Mouse (Mus musculus) embryo, embryonic 11 days (tissue): ENCODE data around the gene Tob2.

Experiments used
- DNase-seq: peaks from one replicate; pipeline ENCODE4 v3.0.0-alpha.2; 2015

Tob2 gene

DNA sequence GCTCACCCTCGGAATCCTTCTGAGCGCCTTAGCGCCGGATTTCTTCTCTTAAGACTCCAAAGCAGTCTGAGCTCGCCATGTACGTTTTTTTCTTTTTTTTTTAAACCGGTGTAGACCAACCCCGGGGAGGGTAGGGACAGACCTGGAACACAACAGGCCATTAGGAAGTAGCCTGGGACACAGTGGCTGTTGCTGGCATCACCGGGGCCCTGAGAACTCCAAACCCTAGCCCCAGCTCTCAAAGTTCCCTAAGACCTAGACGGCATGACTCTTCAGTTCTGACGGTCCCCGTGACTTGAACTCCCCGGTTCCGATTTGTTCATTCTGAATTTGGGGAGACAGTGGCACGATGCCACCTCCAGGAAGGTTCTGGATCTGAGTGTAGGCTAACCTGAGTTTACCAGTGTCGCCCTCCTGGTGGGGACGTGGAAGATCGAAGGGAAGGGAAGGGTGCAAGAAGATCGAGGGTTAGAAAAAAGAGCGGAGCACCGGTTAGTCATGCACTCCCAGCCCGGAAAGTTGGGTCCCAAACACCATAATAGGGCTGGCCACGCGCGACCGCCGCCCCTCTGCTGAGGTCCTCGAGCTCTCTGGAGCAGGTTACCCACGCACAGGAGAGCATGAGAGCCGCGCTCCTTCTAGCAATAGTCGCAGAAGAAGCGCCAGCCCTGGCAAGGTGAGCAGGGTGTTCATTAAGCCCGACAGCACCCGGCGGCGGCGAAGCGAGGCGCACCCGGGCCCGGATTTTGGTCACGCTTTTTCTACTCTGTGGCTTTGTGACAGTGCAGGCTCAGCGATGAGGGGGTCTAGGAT, at the start of gene Tob2:
Gene Tob2 (minus strand): TSS at position 280 of the 813 bp plus-strand sequence.
- DNase-seq, result peak; percentile 49

DNA sequence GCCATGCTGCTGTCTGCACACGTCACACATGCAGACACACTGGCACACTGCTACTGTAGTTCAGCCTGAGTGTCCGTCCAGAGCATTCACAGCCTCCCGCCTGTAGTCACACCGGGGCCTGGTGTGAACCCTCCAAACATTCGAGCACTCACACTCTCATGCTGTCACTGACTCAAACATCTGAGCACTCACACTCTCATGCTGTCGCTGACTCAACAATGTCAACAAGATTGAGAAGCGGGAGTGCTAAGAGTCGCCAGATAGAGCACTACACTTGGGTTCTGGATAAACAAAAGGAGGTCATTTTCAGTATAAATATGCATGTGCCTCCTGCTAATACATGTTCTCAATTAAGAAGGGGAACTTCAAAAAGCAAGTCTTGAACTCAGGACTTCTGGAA, 49.4 kb upstream of the Tob2 start:
- no peak for DNase-seq

DNA sequence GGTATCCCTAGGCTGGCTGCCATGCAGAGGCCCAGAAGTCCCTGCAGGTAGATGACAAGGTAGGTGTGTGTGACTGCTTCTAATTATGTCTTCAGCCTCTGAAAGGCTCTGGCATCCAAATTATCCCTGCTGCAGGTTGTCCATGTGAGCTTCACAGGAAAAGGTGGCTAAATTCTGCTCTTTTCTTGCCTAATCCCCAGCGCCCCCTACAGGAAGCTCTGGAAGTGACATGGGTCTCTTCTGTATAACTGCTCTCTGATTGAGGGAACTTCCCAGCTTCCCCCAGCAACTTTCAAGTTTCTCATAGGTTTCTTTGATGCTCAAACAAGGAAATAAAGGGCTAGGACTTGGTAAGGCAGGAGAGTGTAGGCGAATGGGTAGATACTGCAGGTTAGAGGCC, 46.3 kb upstream of the Tob2 start:
- peak; percentile 77 for DNase-seq

DNA sequence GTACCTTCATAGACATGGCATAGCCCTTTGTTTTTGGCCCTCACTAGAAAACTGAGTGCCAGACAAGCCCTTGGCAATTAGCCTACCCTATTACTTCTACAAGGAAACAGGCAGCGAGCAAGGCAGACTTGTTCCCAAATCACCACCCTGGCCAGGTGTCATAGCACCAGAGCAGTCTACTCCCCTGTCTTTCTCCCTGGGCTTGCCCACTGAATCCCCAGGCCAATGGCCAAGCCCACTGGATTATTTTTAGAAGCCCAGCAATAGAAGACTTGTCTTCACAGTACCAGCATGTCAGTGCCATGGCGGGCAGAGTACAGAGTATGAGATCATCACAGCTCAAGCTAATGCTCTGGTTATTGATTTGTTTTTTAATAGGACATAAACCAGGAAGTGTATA, 40.2 kb upstream of the Tob2 start:
- DNase-seq, result no peak

DNA sequence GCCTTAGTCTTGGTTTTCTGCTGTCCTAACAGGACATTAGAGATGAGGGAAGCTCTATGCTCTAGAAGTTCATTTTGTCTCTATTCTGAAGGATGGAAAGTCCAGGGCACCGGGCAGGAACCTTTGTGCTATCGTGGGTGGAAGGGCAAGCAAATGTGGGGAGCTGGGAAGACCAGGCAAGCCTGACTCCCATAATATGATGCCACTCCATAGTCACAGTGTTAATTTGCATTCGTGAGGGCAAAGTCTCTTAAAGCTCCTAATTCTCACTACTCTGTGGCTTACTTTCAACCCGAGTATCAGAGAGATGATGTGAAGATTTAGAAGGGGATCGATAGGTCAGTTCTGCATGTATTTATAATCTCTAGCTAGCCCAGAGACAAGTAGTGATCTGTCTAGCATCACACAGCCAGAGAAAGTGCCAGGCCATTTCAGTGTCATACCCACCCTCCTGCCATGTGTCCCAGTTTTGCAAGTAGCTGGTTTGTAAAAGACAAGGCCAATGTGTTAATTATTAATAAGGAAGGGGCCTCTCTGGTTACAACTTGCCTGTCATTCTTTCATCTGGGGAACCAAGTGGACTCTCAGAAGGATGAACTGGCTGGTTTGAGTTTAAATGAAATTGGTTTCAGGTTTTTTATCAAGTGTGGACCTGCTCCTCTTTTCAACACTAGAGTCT, 39.1 kb upstream of the Tob2 start:
- DNase-seq, result no peak

DNA sequence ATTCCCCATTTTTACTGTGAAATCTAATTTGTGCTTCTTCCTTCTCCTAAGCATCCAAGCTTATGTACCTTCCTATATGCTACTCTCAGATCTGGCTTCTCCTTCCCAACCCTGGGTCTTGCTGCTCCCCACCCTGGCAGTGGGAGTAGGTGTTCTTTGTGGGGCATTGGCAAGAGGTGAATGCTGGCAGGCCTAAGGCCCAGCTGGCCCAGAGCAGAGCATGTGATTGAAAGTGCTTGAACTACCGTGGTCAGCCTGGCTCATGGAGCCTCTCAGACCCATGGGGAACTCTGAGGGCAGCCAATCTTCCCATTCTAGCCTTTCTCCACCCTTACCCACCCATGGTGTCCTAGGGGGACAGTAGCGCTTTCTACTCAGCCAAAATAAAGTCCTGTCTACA, 37.8 kb upstream of the Tob2 start:
- DNase-seq, result no peak

DNA sequence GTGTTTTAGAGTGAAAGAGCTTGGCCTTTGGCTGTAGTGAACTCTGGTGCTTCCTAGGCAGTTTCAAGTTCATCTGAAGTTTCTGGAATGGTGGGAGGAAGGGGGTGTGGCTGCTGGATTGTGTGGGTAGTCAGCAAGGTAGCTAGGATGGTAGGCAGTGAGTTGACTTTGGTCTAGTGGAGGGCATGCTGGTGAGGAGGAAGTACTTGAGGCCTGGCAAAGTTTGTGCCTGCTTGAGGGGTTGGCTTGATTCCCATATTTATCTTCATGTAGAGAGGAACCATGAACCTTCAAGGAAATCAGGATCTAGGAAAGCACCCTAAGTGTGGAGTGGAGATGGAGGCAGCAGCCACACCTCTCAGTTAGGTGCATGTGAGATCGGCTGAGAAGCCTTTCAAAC, 35.4 kb upstream of the Tob2 start:
- no peak for DNase-seq

DNA sequence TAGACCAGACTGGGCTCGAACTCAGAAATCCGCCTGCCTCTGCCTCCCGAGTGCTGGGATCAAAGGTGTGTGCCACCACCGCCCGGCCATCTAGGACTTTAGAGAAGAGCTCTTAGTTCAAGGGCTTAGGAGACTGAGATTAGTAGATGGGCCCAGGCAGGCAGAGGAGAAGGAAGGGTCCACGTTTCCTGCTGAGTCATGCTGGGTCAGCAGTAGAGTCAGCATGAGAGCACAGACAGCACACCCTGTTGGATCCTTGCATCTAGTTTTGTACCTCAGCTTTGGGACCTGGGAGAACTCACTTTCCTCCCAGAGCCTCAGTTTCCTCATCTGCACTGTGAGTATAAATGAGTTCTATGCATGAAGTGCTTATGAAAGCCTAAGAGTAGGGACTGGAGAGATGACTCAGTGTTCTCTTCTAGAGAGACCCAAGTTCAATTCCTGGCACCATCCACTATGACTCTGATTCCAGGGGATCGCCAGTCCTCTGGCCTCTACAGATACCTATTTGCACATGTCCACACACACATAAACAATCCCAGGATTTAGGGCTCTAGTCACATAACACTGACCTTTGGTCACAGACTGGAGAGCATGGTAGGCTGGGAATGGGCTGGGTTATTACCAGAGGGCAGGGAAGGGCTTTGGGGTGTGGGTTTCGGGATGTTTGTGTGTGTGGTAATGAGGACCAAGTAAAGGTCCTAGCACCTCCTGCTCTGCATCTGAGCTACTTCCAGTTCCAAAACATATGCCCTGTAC, 33.4 kb upstream of the Tob2 start:
- DNase-seq, result no peak

DNA sequence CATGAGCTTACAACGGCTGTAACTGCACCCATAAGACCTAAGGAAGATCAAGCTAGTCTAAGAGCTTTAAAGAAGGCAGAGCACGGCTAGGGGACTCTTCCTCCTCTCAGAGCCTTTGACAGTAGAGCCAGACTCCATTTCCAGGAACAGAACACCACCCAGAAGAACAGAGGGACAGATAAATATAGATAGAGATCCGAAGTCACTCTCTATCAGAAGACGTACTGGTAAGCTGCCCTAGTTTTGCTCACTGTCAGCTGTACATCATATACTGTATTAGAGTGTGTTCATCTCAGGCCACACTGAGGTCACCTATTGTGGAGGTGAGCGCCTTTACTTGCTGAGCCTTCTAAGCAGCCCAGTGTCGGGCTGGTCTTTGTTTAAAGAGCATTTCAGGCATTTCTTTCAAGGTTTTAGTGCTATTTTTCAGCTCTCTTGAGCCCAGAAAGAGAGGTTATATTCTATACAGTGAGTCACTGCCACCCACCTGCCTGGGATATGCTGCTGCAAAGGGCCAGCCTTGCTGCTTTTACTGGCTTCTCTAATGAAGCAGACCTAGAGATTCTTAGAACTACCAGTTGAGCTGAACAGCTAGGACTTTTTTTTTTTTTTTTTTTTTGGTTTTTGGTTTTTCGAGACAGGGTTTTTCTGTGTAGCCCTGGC, 32.7 kb upstream of the Tob2 start:
- DNase-seq, result no peak

DNA sequence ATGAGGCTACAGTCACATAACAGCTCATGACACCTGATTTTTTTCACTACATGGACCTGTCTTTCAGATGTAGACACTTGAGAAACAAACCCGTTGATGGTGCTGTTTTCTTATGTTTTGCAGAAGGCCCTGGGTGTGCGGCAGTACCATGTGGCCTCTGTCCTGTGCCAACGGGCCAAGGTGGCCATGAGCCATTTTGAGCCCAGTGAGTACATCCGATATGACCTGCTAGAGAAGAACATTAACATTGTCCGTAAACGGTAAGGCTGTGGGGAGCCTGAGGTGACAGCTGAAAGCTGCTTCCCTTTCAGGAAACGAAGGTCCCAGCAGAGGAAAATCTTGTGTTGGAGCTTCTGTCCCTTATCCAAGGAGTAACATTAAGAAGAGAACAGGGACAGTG, 30.6 kb upstream of the Tob2 start:
- no peak for DNase-seq

DNA sequence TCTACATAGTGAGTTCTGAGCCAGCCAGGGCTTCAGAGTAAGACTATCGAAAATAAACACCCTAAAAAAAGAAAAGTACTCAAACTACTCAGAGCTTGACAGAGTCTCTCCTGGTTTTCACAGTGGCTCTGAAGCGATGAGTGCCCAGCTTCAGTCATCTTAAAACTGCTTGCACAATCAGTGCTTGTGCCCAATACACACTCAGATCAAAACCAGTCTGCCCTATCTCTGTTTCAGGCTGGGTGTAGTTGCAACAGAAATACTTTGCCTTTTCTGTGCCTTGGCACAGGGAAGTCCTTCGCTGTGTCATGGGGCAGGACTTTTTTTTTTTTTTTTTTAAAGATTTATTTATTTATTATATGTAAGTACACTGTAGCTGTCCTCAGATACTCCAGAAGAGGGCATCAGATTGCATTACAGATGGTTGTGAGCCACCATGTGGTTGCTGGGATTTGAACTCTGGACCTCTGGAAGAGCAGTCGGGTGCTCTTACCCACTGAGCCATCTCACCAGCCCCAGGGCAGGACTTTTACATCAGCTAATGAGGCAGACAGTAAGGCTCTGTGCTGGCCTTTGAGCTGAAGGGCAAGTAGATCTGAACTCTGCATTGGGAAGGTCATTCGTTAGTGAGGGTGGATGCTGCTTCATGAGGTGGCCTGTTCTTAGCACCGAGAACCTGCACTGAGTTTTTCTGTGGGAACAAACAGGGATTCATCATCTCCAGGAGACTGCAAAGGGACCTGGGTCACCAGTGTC, 28.4 kb upstream of the Tob2 start:
- no peak for DNase-seq

DNA sequence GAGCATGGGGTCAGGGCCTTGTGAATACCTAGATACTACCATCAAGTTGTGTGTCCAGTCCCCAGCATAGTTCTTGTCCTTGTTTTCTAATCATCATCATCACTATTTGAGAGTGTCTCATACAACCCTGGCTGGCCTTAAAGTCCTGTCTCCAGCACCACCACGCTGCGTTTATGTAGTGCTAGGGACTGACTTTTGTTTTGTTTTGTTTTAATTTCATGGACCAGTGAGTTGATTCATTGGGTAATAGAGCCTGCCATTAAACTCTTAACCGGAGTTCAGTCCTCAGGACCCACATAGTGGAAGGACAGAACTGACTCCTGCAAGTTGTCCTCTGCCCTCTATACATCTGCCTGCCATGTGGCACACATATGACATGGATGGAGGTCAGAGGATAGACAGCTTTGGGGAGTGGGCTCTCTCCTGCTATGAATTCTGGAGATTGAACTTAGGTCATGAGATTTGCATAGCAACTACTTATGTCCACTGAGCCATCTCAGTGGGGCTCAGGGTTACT, 26.9 kb upstream of the Tob2 start:
- no peak for DNase-seq

DNA sequence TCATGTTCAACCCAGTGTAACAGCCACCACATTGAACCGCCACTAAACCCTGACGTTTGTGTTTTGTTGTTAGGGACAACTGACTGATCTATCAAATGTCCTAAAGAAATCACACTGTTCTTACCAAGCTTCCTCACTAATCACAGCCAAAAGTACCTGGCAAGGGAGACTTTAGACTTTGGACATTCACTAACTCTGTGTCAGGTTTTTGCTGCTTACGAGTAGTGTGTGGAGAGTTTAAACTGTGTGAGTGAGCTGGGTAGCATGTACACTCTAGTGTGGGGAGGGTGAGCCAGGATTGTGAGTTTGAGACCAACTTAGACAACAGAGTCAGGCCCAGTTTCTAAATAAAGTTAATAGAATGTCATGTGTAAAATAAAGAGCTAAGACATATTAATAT, 23.8 kb upstream of the Tob2 start:
- no peak for DNase-seq

DNA sequence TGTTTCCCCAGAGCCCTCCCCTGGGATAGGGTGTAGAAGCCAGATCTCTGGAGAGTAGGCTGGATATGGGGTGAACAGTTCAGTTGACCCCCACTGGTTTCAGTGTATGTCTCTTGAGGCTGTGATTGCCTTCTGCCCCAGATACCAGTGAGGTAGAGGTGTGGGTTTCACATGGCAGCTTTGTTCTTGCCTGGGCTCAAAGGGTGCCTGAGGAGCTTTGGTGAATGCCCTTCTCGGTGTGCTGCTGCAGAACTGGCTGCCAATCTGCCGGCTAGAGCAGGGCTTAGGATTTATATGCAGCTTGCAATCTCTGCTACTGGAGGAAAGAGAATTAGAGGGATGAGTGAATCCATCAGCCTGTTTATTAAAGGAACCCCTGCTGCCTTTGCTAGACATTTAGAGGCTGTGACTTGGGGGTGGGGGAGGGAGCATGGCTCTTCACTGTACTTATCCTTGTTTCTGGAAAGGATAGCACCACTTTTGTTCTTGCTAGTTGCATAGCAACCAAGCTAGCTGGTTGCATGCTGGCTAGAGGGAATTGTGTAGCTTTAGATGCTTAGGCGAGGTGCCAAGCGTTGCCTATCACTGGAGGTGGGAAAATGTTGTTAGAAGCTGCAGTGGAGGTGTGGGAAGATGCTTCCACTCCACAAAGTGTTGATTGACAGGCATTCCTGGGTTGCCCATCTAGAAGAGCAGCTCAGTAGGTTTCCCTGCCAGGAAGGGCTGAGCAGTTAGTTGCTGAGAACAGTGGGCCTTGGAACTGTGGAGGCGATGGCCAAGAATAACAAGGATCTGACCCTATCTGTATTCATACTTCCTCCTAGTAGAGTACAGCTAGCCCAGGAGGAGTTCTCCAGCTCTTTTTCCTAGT, 21.2 kb upstream of the Tob2 start:
- no peak for DNase-seq

DNA sequence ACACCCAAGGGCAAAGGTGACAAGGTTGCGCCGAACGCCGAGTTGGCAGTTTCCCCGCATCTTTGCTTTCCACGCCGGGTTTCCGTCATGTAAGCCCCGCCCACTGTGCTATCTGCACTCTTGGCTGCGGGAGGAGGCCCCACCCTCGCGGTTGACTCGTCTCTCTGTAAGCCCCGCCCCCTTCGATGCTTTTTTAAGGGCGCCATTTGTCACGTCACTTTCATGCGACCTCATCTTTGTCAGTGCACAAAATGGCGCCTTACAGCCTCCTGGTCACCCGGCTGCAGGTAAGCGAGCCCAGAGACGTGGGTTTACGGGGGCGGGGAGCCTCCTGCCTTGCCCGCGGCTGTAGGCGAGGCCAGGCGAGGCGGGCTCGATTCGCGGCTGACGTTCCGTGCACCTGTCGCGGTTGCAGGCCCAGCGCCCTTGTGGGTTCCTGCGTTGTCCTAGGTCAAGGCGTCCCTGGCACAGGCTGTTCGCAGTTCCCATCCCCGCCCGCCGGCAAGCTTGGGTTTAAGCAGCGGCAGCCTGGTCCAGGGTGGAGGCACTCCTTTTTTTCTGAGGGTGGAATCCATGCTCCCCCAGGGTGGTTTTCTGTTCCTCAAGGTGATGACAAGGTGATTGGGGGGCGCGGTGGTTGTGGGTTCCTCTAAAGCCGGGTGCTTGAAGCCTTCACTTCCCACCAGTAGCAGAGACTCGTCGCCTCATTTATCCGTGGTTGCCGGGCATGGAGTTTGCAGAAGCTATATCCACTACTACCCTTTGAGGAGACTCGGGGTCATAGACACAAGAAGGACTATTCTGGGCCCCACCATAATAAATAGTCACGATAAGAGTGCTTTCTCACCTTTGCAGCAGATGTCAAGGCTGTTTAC, 13.9 kb upstream of the Tob2 start, which contains the start of gene Aco2:
Gene Aco2 (plus strand): TSS at position 48 of the 875 bp plus-strand sequence.
- DNase-seq, result peak; percentile 99

DNA sequence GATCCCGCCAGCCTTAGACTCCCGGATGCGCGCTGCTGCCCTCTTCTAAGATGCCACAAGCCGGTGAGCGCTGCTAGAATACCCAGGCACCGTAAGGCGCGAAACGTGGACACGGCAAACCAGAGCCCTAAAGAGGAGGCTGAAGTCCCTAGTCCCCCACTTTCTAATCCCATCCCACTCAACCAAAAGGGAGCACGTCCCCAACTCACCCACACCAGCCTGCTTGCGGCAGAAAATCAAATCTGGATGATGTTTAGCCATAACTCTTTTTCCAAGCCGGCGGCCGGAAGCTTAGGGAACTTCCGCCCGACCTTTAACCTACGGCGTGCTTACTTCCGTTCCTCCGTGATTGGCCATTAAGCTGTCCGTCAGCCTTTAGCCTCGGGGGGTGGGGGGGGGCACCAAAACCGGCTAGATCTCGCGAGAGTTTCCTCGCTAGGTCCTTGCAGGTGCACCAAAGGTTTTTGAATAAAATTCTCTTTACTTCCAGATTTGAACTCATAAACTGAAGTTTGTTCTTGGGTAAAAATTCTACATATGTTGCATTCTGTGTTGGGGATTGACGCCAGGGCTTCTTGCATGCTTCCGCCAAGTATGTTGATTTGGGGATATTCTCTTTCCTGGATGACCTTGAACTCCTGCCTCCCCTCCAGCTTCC, 13.1 kb upstream of the Tob2 start, which contains the start of gene Phf5a:
Gene Phf5a (minus strand): TSS at position 308 of the 658 bp plus-strand sequence.
- peak; percentile 98 for DNase-seq

DNA sequence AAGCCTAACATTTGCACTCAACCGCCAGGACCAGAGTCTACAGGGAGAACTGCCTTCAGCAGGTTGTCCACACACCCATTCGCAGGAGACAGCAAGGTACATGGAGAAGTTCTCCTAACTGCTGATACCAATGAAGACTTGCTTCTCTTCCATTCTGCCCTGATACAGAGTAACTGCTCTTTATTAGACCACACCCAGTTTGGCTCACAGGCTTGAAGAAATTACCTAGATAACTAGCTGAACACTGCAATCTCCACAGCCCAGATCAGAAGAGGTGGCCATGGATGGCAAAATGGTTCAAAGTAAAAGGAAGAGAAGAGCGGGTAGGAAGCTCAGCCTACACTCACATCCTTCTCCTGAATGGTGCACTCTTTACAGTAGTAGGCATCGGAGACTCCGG, 11.4 kb upstream of the Tob2 start:
- DNase-seq, result no peak

DNA sequence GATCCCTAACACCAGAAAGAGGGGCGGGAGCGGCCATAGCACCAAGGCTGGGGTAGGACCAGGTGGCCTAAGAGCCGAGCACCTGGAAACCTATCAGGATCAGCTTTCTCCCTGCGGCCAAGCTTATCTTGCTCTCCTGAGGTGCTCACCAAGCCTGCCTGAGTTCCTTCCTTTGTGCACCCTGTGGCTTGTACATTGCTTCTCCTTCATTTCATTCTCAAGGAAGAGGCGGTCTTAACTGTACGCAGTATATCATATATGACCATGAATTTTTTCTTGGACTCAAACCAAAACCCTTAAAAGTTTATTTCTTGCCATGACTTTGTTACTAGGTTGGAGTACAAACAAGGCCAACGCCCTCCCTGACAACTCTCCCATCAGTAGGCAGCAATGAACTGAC, 5.6 kb upstream of the Tob2 start:
- no peak for DNase-seq

DNA sequence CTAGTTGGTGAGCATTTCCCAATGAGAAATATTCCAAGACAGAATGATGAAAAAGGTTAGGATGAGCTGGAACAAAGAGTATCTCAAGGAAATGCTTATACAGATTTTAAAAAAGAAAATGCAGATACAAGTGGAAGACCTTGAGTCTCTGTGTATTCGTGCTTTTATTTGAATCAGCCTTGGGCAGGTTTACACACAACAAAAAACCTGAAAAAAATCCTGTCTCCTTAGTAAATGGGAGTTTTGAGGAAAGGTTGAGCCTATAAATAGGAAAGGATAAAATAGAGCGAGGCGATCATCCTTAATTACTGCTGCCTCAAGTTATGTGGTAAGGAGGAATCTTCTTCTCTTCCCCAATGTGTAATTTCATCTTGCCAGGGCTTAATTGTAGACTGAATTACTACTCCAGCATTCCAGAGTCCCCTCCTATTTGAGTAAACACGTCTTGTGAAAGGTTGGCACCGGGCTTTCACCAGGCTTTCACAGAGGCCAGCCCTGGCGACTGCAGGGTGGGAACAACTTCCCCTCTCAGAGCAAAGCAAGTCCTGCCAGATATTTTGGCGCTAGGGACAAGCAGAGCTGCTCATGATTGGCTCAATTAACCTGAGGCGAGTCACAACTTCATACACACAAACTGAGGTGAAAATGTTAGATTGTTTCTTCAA, 2.0 kb upstream of the Tob2 start:
- DNase-seq, result no peak
